Mouse (Mus musculus) fat pad, adult 2 months (tissue): Measurements from ENCODE around the gene Btnl10.

Experiments used
- DNase-seq: peaks from one replicate; pipeline ENCODE4 v3.0.0-alpha.2; 2011; ENCODE audit warnings: low read depth, low spot score; ENCODE audit errors: extremely low read depth

Btnl10 gene

GRCm38 (mm10) chr11:58917745-58918366, at the start of gene Btnl10:
TSS of gene Btnl10 (plus strand) at chr11:58917908.
- DNase-seq, result no peak

GRCm38 (mm10) chr11:58867954-58868330, 49.8 kb upstream of the Btnl10 start:
- DNase-seq, result peak; percentile 63

GRCm38 (mm10) chr11:58870961-58871360, 46.7 kb upstream of the Btnl10 start:
- no peak for DNase-seq

GRCm38 (mm10) chr11:58883756-58884155, 34.0 kb upstream of the Btnl10 start:
- no peak for DNase-seq

- no peak for DNase-seq
Measured at GRCm38 (mm10) chr11:58890511-58890910, 27.2 kb upstream of the Btnl10 start.

- DNase-seq, result no peak
Measured at GRCm38 (mm10) chr11:58894456-58894855, 23.3 kb upstream of the Btnl10 start.

- DNase-seq, result no peak
Measured at GRCm38 (mm10) chr11:58897485-58897884, 20.2 kb upstream of the Btnl10 start.

- no peak for DNase-seq
Measured at GRCm38 (mm10) chr11:58901080-58901479, 16.6 kb upstream of the Btnl10 start.

GRCm38 (mm10) chr11:58903511-58904409, 13.9 kb upstream of the Btnl10 start, which contains the start of gene Zfp39:
TSS of gene Zfp39 (minus strand) at chr11:58904225.
- no peak for DNase-seq

- no peak for DNase-seq
Measured at GRCm38 (mm10) chr11:58904410-58904718, 13.3 kb upstream of the Btnl10 start.

GRCm38 (mm10) chr11:58904838-58905237, 12.9 kb upstream of the Btnl10 start:
- DNase-seq, result no peak

- no peak for DNase-seq
Measured at GRCm38 (mm10) chr11:58913776-58914175, 3.9 kb upstream of the Btnl10 start.

- DNase-seq, result no peak
Measured at GRCm38 (mm10) chr11:58914461-58915028, 3.2 kb upstream of the Btnl10 start.

- no peak for DNase-seq
Measured at GRCm38 (mm10) chr11:58916879-58917744, 596 bp upstream of the Btnl10 start.

- no peak for DNase-seq
Measured at GRCm38 (mm10) chr11:58918759-58919158, 1.1 kb downstream of the Btnl10 start.

GRCm38 (mm10) chr11:58922420-58922819, 4.7 kb downstream of the Btnl10 start:
- DNase-seq, result no peak

- DNase-seq, result no peak
Measured at GRCm38 (mm10) chr11:58926651-58927050, 8.9 kb downstream of the Btnl10 start.

GRCm38 (mm10) chr11:58927053-58927452, 9.3 kb downstream of the Btnl10 start:
- DNase-seq, result no peak

- DNase-seq, result no peak
Measured at GRCm38 (mm10) chr11:58927790-58928651, 10.3 kb downstream of the Btnl10 start.

- DNase-seq, result no peak
Measured at GRCm38 (mm10) chr11:58929055-58929454, 11.3 kb downstream of the Btnl10 start.
